Mouse (Mus musculus): Measurements from ENCODE around the gene Vipas39. TPM values are rescaled to one million over a fixed set of nuclear protein-coding genes. Genes with fewer than 3 reads are reported as not detected.
"Not testable (repeated sequence)": the region's sequence is repeated elsewhere in the genome, so short reads cannot be mapped to it uniquely, and the experiment has no call there.

Gene Vipas39
- polyA plus RNA-seq, 1 experiment from 2014 or later = 58.9 TPM

DNA sequence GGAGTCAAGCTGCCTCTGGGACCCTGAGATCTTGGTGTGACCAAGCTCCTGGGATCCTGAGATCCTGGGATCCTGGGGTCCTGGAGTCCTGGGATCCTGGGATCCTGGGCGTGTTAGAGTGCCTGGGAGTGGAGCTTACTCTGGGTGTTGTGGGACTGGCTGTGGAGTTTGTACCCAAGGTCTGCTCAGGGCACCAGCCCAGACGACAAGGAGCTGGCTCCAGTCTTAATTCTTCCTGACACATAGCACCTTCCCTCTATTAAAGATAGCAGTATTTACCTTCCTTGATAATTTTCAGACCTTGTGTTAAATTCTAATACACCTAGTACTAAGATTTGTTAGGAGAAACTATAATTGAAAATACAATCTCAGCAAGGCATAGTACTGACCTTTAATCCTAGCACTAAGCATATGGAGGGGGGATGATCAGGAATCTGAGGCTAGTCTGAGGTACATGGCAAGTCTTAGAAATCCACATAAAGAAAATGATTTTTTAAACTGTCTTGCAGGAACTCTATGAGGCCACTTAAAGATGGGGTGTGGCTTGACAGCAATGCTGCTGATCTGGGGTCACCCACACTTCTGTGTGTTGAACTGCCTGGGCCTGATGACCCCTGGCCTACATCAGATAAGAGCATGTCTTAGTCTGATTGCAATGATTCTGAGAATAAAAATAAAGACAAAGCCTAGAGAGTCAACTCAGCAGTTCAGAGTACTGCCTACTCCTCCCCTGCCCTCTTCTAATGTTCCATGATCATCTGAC lies 53.0 kb downstream of the Vipas39 start:
- Histone ChIP-seq H3K9me3 (ENCODE audit: control insufficient read depth, low read length) (no peaks in the 10 kb centered on the region), H3K4me1 (replicated peaks; ENCODE audit: control insufficient read depth, insufficient read depth, low read length) (no peaks in the 10 kb centered on the region), H3K9ac (no peak overlapping the region), H3K4me3 (replicated peaks; ENCODE audit: low read length) (no peak overlapping the region), H3K27me3 (ENCODE audit: control insufficient read depth, insufficient read depth, low read length) (no peaks in the 10 kb centered on the region), H3K4me2 (replicated peaks) (no peak overlapping the region), H3K27ac (no peak overlapping the region), H3K36me3 (replicated peaks; ENCODE audit: control insufficient read depth, insufficient read depth) (no peaks in the 10 kb centered on the region)
- no peak for ATAC-seq (ENCODE audit: low FRiP score)
- DNase-seq (ENCODE audit: low spot score) = no peak
- 67% methylated on average over 2 of the region's 2 CpGs for WGBS

DNA sequence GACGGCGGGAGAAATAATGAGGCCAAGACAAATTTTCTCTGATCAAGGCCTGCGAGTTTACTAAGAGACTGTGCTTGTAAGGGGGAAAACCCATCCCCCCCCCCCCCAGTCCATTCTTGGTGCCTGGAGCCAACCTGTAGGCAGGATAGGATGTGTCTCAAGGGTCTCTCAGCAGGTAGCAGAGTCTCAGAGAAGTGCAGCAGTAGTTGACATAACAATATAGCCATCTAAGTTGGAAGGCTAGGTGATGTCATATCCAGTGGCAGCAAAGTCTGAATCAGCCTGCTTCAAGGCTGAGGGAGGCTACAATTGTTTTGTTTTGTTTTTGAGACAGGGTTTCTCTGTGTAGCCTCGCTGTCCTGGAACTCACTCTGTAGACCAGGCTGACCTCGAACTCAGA lies 60.3 kb downstream of the Vipas39 start:
- not testable (repeated sequence) for H3K9ac ChIP-seq; H3K4me2 ChIP-seq (replicated peaks); H3K4me1 ChIP-seq (replicated peaks; ENCODE audit: control insufficient read depth, insufficient read depth, low read length); H3K27me3 ChIP-seq (ENCODE audit: control insufficient read depth, insufficient read depth, low read length); H3K36me3 ChIP-seq (replicated peaks; ENCODE audit: control insufficient read depth, insufficient read depth); DNase-seq (ENCODE audit: low spot score); H3K9me3 ChIP-seq (ENCODE audit: control insufficient read depth, low read length); H3K27ac ChIP-seq; H3K4me3 ChIP-seq (replicated peaks; ENCODE audit: low read length); ATAC-seq (ENCODE audit: low FRiP score)
- 86% methylated on average over 5 of the region's 5 CpGs for WGBS

DNA sequence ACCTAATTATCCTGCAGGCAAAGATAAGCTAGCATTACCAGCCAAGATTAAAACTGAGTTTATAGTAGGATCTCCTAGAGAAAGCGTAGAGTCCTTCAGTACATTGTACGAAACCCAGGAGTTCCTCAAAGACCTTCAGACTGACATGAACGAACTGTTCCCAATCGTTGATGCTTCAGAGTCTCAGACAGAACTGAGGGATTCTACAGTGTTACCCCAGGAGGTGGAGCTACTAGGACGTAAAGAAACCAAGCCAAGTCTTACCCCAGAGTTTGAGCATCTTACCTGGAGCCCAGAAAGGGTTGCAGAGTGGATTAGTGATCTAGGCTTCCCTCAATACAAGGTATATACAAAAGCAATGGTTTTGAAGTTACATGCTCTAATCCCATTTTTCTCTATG lies 64.4 kb downstream of the Vipas39 start:
- ATAC-seq (ENCODE audit: low FRiP score) (no peak), DNase-seq (ENCODE audit: low spot score) (no peak)
- H3K4me1 ChIP-seq (replicated peaks; ENCODE audit: control insufficient read depth, insufficient read depth, low read length) = peaks cover 14% of the 10 kb centered on the region
- H3K27ac ChIP-seq = no peak overlapping the region
- no peak overlapping the region for H3K4me2 ChIP-seq (replicated peaks)
- WGBS = 70% methylated on average over 5 of the region's 5 CpGs
- H3K27me3 ChIP-seq (ENCODE audit: control insufficient read depth, insufficient read depth, low read length) = no peaks in the 10 kb centered on the region
- H3K4me3 ChIP-seq (replicated peaks; ENCODE audit: low read length) = no peak overlapping the region
- H3K36me3 ChIP-seq (replicated peaks; ENCODE audit: control insufficient read depth, insufficient read depth) = no peaks in the 10 kb centered on the region
- no peaks in the 10 kb centered on the region for H3K9me3 ChIP-seq (ENCODE audit: control insufficient read depth, low read length)
- H3K9ac ChIP-seq = no peak overlapping the region

DNA sequence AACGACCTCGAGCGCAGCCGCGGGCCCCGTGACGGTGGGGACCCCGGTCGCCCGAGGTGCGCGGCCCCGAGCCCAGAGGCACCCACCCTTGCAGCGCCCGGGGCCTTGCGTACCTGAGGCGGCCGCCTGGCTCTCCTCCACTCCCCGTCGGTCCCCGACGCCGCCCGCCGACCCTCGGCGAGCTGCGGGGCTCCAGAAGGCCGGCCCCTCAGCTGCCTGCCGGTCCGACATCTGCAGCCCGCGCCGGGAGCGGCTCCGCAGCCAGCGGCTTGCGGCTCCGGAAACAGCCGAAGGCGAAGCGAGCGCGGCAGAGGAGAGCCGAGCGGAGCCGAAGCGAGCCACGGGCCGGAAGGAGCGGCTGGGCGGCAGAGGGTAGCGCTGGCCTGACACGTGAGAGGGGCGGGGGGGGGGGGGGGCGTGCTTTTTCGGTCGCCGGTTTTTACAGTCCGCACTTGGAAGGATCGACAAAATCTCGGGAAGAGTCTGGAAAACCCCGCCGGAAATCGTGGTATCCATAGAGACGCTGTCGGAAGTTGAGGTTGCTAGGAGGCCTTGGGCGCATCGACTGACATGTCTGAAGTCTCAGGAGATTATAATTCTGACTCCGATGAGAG lies 66.0 kb downstream of the Vipas39 start, which contains the start of gene Tmed8:
Gene Tmed8 (minus strand): TSS at position 482 of the 614 bp plus-strand sequence.
- DNase-seq (ENCODE audit: low spot score) = peak; percentile 80
- H3K27ac ChIP-seq = peak within 1 kb of the TSS; percentile 92

DNA sequence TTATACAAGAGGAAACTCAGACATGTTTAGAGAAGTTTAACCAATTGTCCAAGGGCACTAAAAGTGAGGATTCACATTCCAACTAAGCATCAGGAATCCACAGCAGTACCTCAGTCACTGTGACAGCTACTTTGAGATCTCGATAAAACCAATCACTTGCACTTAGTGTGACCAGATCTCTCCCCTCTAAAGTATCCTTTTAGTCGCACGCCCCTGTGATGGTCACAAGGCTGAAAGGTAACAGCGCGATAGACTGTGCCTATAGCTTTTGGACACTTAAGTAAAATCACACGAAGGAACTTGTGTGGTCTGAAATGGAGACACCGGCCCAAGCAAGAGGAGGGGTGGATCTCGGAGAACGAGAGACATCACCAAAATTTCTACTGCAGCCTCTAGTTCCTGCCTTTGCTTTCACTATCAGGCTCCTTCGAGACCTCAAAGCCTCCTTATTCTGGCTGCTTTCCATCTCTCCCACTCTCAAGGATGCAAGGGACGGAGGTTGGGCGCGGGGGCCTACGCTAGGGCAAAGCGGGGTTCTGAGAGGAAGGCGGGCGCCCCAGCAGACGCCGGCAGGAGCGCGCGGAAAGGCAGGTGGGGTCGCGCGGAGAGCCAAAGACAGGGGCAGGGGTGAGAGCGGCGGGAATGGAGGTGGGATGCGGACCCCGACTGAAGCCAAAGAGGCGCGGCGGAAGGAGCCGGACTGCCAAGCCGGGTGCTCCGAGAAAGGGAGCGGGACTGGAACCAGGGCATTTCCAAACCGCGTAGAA lies 66.7 kb downstream of the Vipas39 start, which contains the start of gene Samd15:
Gene Samd15 (plus strand): TSS at position 518 of the 767 bp plus-strand sequence.
- 1% methylated on average over 38 of the region's 38 CpGs for WGBS
- Histone ChIP-seq H3K4me2 (replicated peaks) (peak within 1 kb of the TSS; percentile 67), H3K9ac (peak within 1 kb of the TSS; percentile 90), H3K27ac (peak within 1 kb of the TSS; percentile 92), H3K9me3 (ENCODE audit: control insufficient read depth, low read length) (no peaks in the 10 kb centered on the region), H3K4me1 (replicated peaks; ENCODE audit: control insufficient read depth, insufficient read depth, low read length) (peaks cover 14% of the 10 kb centered on the region), H3K4me3 (replicated peaks; ENCODE audit: low read length) (peak within 1 kb of the TSS; percentile 86), H3K27me3 (ENCODE audit: control insufficient read depth, insufficient read depth, low read length) (no peaks in the 10 kb centered on the region), H3K36me3 (replicated peaks; ENCODE audit: control insufficient read depth, insufficient read depth) (no peaks in the 10 kb centered on the region)
- DNase-seq (ENCODE audit: low spot score) (peak; percentile 61), ATAC-seq (ENCODE audit: low FRiP score) (peak; percentile 46)

More for the DNA sequence above, 66.0 kb downstream of the Vipas39 start, which contains the start of gene Tmed8:
- no peaks in the 10 kb centered on the region for H3K27me3 ChIP-seq (ENCODE audit: control insufficient read depth, insufficient read depth, low read length)
- peak within 1 kb of the TSS; percentile 86 for H3K4me3 ChIP-seq (replicated peaks; ENCODE audit: low read length)
- WGBS = under 1% methylated on average over 61 of the region's 70 CpGs
- H3K36me3 ChIP-seq (replicated peaks; ENCODE audit: control insufficient read depth, insufficient read depth) = no peaks in the 10 kb centered on the region
- H3K4me1 ChIP-seq (replicated peaks; ENCODE audit: control insufficient read depth, insufficient read depth, low read length) = peaks cover 14% of the 10 kb centered on the region
- peak within 1 kb of the TSS; percentile 90 for H3K9ac ChIP-seq
- peak; percentile 96 for ATAC-seq (ENCODE audit: low FRiP score)
- H3K9me3 ChIP-seq (ENCODE audit: control insufficient read depth, low read length) = no peaks in the 10 kb centered on the region
- H3K4me2 ChIP-seq (replicated peaks) = peak within 1 kb of the TSS; percentile 67

DNA sequence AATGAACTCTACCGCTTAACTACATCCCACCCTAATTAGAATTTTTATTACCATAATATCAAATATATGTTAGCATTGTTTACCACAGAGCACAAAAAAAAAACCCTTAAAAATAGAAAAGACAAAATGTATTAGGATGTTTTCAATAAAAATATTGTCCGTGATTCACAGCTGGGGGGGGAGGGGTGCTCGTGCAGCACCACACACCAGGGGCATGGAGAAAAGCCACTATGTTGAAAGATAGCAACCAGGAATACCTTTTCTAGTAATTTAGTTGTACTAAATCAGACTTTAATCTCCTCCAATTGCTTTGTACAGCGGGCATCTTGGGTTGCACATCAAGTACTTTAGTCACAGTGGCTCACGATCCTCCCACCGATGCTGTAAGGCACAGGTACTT lies 67.3 kb downstream of the Vipas39 start:
- Histone ChIP-seq H3K4me3 (replicated peaks; ENCODE audit: low read length) (peak overlapping the region; percentile 86), H3K4me2 (replicated peaks) (peak overlapping the region; percentile 67), H3K27me3 (ENCODE audit: control insufficient read depth, insufficient read depth, low read length) (no peaks in the 10 kb centered on the region), H3K4me1 (replicated peaks; ENCODE audit: control insufficient read depth, insufficient read depth, low read length) (peaks cover 14% of the 10 kb centered on the region), H3K27ac (no peak overlapping the region), H3K9me3 (ENCODE audit: control insufficient read depth, low read length) (no peaks in the 10 kb centered on the region), H3K9ac (peak overlapping the region; percentile 90), H3K36me3 (replicated peaks; ENCODE audit: control insufficient read depth, insufficient read depth) (no peaks in the 10 kb centered on the region)
- WGBS = 42% methylated on average over 6 of the region's 6 CpGs
- no peak for ATAC-seq (ENCODE audit: low FRiP score)
- DNase-seq (ENCODE audit: low spot score) = no peak

DNA sequence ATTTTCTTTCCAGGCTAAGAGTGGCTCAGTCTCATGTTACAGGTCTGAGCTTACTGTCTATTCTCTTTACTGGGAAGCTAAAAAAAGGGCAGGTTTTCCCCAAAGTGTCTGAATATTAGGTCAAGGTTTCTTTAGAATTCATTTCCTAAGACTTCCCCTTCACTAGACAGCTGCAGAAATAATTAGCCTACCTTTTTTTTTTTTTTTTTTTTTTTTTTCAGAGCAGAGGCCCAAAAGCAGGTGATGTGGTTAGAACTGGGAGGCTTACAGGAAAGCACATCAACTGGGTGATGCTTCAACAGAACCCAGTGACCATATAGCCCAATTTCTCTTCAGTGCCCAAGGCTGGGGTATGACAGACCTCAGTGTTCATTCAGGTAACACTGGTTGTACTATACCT lies 69.7 kb downstream of the Vipas39 start:
- DNase-seq (ENCODE audit: low spot score) = no peak
- Histone ChIP-seq H3K4me1 (replicated peaks; ENCODE audit: control insufficient read depth, insufficient read depth, low read length) (peaks cover 14% of the 10 kb centered on the region), H3K27me3 (ENCODE audit: control insufficient read depth, insufficient read depth, low read length) (no peaks in the 10 kb centered on the region), H3K4me2 (replicated peaks) (no peak overlapping the region), H3K4me3 (replicated peaks; ENCODE audit: low read length) (no peak overlapping the region), H3K27ac (no peak overlapping the region), H3K36me3 (replicated peaks; ENCODE audit: control insufficient read depth, insufficient read depth) (no peaks in the 10 kb centered on the region), H3K9ac (no peak overlapping the region), H3K9me3 (ENCODE audit: control insufficient read depth, low read length) (no peaks in the 10 kb centered on the region)
- ATAC-seq (ENCODE audit: low FRiP score) = no peak

DNA sequence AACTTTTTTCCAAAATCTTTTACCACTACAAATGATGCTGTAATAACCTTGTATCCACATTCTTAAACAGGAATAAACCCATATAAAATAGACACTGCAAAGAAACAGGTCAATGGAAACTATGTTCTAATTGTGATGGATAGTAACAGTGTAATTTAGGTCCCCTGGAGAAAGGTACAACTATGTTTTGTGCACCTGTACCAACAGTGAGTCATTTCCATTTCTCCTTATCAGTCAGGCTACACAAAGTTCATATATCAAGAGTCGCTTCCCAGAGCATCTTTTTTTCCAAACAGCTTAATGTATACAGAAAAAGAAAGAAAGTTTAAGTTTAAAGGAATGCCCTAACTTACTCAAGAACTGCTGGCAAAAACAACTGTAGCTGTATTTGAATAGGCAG lies 71.0 kb downstream of the Vipas39 start:
- Histone ChIP-seq H3K4me3 (replicated peaks; ENCODE audit: low read length) (no peak overlapping the region), H3K27me3 (ENCODE audit: control insufficient read depth, insufficient read depth, low read length) (no peaks in the 10 kb centered on the region), H3K27ac (no peak overlapping the region), H3K36me3 (replicated peaks; ENCODE audit: control insufficient read depth, insufficient read depth) (no peaks in the 10 kb centered on the region), H3K4me2 (replicated peaks) (no peak overlapping the region), H3K9me3 (ENCODE audit: control insufficient read depth, low read length) (no peaks in the 10 kb centered on the region), H3K9ac (no peak overlapping the region), H3K4me1 (replicated peaks; ENCODE audit: control insufficient read depth, insufficient read depth, low read length) (peaks cover 14% of the 10 kb centered on the region)
- ATAC-seq (ENCODE audit: low FRiP score) = no peak
- WGBS = 94% methylated on average over 1 of the region's 1 CpGs
- no peak for DNase-seq (ENCODE audit: low spot score)

DNA sequence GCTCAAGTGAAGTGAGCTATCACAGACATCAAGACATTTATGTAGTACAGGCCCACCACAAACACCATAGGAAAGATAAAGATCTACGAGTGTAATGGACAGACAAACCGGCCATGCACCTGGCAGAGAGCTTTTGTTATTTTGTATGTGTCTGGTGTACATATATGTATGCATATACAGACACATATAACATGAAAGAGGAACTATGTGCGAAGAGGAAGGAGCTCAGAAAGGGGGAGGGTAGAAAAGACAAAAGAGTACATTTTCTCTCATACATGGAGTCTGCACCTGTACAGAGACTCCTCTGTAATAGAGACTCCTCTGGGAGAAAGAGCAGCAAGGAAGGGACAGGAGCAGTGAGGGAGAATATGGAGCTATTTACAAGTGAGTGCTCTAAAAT lies 73.0 kb downstream of the Vipas39 start:
- DNase-seq (ENCODE audit: low spot score) (no peak), ATAC-seq (ENCODE audit: low FRiP score) (no peak)
- Histone ChIP-seq H3K4me1 (replicated peaks; ENCODE audit: control insufficient read depth, insufficient read depth, low read length) (peaks cover 1% of the 10 kb centered on the region; the same call in 1 of the 2 replicates), H3K27me3 (ENCODE audit: control insufficient read depth, insufficient read depth, low read length) (no peaks in the 10 kb centered on the region), H3K4me2 (replicated peaks) (no peak overlapping the region), H3K4me3 (replicated peaks; ENCODE audit: low read length) (no peak overlapping the region), H3K36me3 (replicated peaks; ENCODE audit: control insufficient read depth, insufficient read depth) (no peaks in the 10 kb centered on the region), H3K27ac (no peak overlapping the region), H3K9ac (no peak overlapping the region), H3K9me3 (ENCODE audit: control insufficient read depth, low read length) (no peaks in the 10 kb centered on the region)
- WGBS = 95% methylated on average over 3 of the region's 3 CpGs
